Mouse (Mus musculus) CH12.LX (cell line): Measurements from ENCODE around the gene Slbp.

Source experiments
- CTCF ChIP-seq, 2 experiments: IDR thresholded peaks in 1 of 2; conservative IDR thresholded peaks in 1 of 2; 2 replicates each; pipeline ENCODE4 v1.5.1; 2011 to 2012; ENCODE audit warnings: low read depth in 2 of 2, low read length in 2 of 2, improper control_type of control experiment in 1 of 2, inconsistent platforms in 1 of 2, mild to moderate bottlenecking in 1 of 2, moderate library complexity in 1 of 2
- EP300 ChIP-seq: IDR thresholded peaks from 2 replicates; pipeline ENCODE4 v1.6.1; 2011; ENCODE audit warnings: low read length, improper control_type of control experiment
- JUND ChIP-seq: conservative IDR thresholded peaks from 2 replicates; pipeline ENCODE4 v1.6.1; 2011; ENCODE audit warnings: low read depth, low read length, improper control_type of control experiment
- MAX ChIP-seq: IDR thresholded peaks from 2 replicates; pipeline ENCODE4 v1.6.1; 2011; ENCODE audit warnings: low read length, improper control_type of control experiment
- MAZ ChIP-seq: IDR thresholded peaks from 2 replicates; pipeline ENCODE4 v1.6.1; 2012; ENCODE audit warnings: low read depth, mild to moderate bottlenecking, inconsistent platforms, low read length, improper control_type of control experiment, moderate library complexity
- POLR2A ChIP-seq: IDR thresholded peaks from 2 replicates; pipeline ENCODE4 v1.6.1; 2011; ENCODE audit warnings: low read depth, mild to moderate bottlenecking, improper control_type of control experiment, low read length
- RAD21 ChIP-seq: IDR thresholded peaks from 2 replicates; pipeline ENCODE4 v1.6.1; 2011; ENCODE audit warnings: low read depth, mild to moderate bottlenecking, low read length, improper control_type of control experiment, moderate library complexity
- TCF12 ChIP-seq: IDR thresholded peaks from 2 replicates; pipeline ENCODE4 v1.6.1; 2014; ENCODE audit warnings: low read depth, mild to moderate bottlenecking, inconsistent platforms, low read length, improper control_type of control experiment
- UBTF ChIP-seq: IDR thresholded peaks from 2 replicates; pipeline ENCODE4 v1.6.1; 2012; ENCODE audit warnings: low read depth, mild to moderate bottlenecking, inconsistent platforms, low read length, improper control_type of control experiment, moderate library complexity

- TF ChIP-seq JUND (no peak), CTCF (conservative IDR thresholded peaks at IDR 0.05 in 1 of 2, IDR thresholded peaks at IDR 0.05 in 1 of 2; ENCODE audit: low read depth in 2 of 2, low read length in 2 of 2) (no peak), EP300 (no peak), POLR2A (no peak), RAD21 (no peak), UBTF (no peak), MAX (no peak), TCF12 (no peak), MAZ (no peak)
Observed at GRCm38 (mm10) chr5:33674439-33674838, 22.1 kb upstream of the Slbp start.
